Mouse (Mus musculus) limb, embryonic 12.5 days (tissue): ENCODE results near the gene Fbln1. TPM values are rescaled to one million over a fixed set of nuclear protein-coding genes. Genes with fewer than 3 reads are reported as not detected.

ENCODE experiments used
- ATAC-seq: fragments of 200-750 bp; cut with Nextera tagmentation; 2 replicates; pipeline ENCODE4 v1.8.0; 2017; ENCODE audit warnings: low read depth, moderate TSS enrichment; ENCODE audit not compliant: insufficient number of reproducible peaks, insufficient read depth, low FRiP score, low TSS enrichment
- H3K27ac ChIP-seq: fragments of 300-500 bp; sonication (generic); 2 replicates; pipeline ENCODE4 v1.5.1; 2016; ENCODE audit warnings: mild to moderate bottlenecking, moderate library complexity
- H3K27me3 ChIP-seq: fragments of 300-500 bp; sonication (generic); 2 replicates; pipeline ENCODE4 v1.6.1; 2016; ENCODE audit warnings: mild to moderate bottlenecking, moderate library complexity
- H3K36me3 ChIP-seq: fragments of 300-500 bp; sonication (generic); 2 replicates; pipeline ENCODE4 v1.6.1; 2016; ENCODE audit warnings: mild to moderate bottlenecking, moderate library complexity
- H3K4me1 ChIP-seq: fragments of 300-500 bp; sonication (generic); replicated peaks from 2 replicates; pipeline ENCODE4 v1.6.1; 2016
- H3K4me2 ChIP-seq: fragments of 300-500 bp; sonication (generic); 2 replicates; pipeline ENCODE4 v1.6.1; 2016; ENCODE audit warnings: mild to moderate bottlenecking, moderate library complexity
- H3K4me3 ChIP-seq: fragments of 300-500 bp; sonication (generic); replicated peaks from 2 replicates; pipeline ENCODE4 v1.5.1; 2016; ENCODE audit warnings: mild to moderate bottlenecking
- H3K9ac ChIP-seq: fragments of 300-500 bp; sonication (generic); replicated peaks from 2 replicates; pipeline ENCODE4 v1.6.1; 2016; ENCODE audit warnings: mild to moderate bottlenecking, moderate library complexity
- H3K9me3 ChIP-seq: fragments of 300-500 bp; sonication (generic); 2 replicates; pipeline ENCODE4 v1.6.1; 2016; ENCODE audit warnings: mild to moderate bottlenecking, moderate library complexity
- WGBS: fragments of 180-500 bp; shearing (Covaris S2); methylation state at CpG from one replicate; pipeline ENCODE4 v1.1.7; 2016; 5-methylcytosine and 5-hydroxymethylcytosine counted together
- polyA plus RNA-seq: library from polyadenylated mRNA; unstranded; fragments of >200 nt; fragmentation: Nextera tagmentation; extraction: Ambion mirVana; gene quantifications from 2 replicates; pipeline ENCODE4 v1.2.1, GENCODE M21; 2016

Fbln1 gene
- polyA plus RNA-seq, 1 experiment from 2014 or later, result 255 TPM

DNA sequence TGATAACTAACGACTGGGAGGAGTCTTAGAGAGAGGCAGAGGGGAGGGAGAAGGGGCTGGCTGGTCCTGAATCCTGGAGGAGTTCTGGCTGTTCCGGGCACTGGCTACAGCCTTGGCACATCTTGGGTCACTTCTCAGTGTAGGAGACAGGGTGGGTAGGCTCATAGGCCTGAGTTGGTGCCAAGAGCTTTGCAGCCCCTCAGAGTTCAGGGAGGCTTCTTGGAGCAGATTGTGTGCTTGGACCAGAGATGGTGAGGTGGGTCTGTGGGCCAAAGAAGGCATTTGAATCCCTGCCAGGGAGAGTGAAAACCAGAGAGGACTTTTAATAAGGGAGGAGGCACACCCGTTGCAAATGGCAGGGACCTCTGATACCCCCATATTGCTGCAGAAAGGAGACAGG is 1.3 kb downstream of the Fbln1 start:
- H3K4me3 ChIP-seq, result peak overlapping the region; percentile 85
- H3K4me2 ChIP-seq, result peak overlapping the region; percentile 82
- WGBS, result 3% methylated on average over 3 of the region's 3 CpGs
- no peaks in the 10 kb centered on the region for H3K27me3 ChIP-seq
- ATAC-seq, result no peak
- peaks cover 23% of the 10 kb centered on the region for H3K9me3 ChIP-seq
- peak overlapping the region; percentile 97 for H3K9ac ChIP-seq
- peaks cover 38% of the 10 kb centered on the region for H3K4me1 ChIP-seq
- H3K36me3 ChIP-seq, result peaks cover 33% of the 10 kb centered on the region
- H3K27ac ChIP-seq, result peak overlapping the region; percentile 95

DNA sequence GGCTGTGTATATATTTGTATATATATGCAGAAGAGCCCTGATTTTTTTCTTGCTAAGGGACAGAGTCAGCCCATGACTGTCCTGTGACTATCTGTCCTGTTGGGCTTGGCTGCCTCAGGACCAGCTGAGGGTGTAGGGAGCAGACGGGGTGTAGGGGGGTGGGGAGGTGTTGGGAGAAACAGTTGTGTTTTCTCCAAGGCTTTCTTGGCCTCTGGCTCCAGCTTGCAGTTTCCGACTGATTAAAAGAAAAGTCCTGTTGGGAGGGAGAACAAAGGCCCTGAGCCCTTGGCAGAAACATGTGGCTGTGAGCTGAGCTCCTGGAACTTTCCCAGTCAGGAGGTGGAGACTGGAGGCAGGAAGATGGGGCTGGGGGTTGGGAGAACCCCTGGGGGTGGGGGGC is 2.0 kb downstream of the Fbln1 start:
- H3K27ac ChIP-seq, result peak overlapping the region; percentile 95
- H3K27me3 ChIP-seq, result no peaks in the 10 kb centered on the region
- no peak for ATAC-seq
- peaks cover 38% of the 10 kb centered on the region for H3K4me1 ChIP-seq
- H3K9ac ChIP-seq, result peak overlapping the region; percentile 97
- H3K36me3 ChIP-seq, result peaks cover 40% of the 10 kb centered on the region
- peaks cover 27% of the 10 kb centered on the region for H3K9me3 ChIP-seq
- H3K4me3 ChIP-seq, result peak overlapping the region; percentile 85
- H3K4me2 ChIP-seq, result peak overlapping the region; percentile 82
- WGBS, result 7% methylated on average over 2 of the region's 2 CpGs

DNA sequence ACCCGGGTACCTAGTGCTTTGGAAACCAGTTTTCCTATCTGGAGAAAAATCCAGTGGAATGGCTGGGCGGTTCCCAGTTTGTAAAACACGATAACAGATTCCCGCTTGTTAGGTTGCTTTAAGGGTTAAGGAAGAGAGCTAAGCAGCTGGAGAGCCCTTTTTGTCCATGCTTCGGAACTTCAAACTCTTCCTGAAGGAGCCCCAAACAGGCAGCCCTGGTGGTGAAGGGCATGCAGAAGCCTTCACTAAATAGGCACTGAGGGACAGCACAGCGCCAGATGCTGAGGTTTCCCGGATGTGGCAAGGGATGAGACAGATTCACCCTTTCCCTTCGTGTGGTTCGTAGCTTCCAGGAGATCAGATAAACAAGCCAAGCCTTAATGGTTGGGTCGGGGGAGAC is 2.6 kb downstream of the Fbln1 start:
- WGBS, result 12% methylated on average over 10 of the region's 10 CpGs

DNA sequence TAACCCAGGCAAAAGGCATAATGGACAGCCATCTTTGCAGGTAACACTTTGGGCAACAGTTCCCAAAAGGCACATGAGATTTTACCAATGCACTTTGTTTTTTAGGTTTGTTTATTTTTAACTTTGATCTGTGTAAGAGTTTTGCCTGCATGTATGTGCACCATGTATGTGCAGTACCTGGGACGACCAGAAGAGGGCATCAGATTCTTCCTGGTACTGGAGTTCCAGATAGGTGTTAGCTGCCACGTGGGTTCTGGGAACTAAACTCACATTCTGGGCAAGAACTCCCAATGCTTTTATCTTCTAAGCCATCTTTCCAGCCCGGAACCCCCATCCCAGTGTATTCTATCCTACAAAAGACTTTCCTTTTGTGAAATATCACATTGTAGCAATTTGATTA is 3.6 kb downstream of the Fbln1 start:
- Histone ChIP-seq H3K4me2 (no peak overlapping the region), H3K36me3 (peaks cover 56% of the 10 kb centered on the region), H3K9ac (no peak overlapping the region), H3K4me1 (peaks cover 35% of the 10 kb centered on the region), H3K27me3 (no peaks in the 10 kb centered on the region), H3K4me3 (no peak overlapping the region), H3K27ac (no peak overlapping the region), H3K9me3 (peaks cover 35% of the 10 kb centered on the region)
- 88% methylated on average over 3 of the region's 3 CpGs for WGBS
- no peak for ATAC-seq

More for the DNA sequence above, 2.6 kb downstream of the Fbln1 start:
- H3K4me3 ChIP-seq, result peak overlapping the region; percentile 85
- H3K27me3 ChIP-seq, result no peaks in the 10 kb centered on the region
- peaks cover 38% of the 10 kb centered on the region for H3K4me1 ChIP-seq
- peaks cover 46% of the 10 kb centered on the region for H3K36me3 ChIP-seq
- peak overlapping the region; percentile 82 for H3K4me2 ChIP-seq
- H3K9ac ChIP-seq, result peak overlapping the region; percentile 97
- no peak for ATAC-seq
- peaks cover 32% of the 10 kb centered on the region for H3K9me3 ChIP-seq
- H3K27ac ChIP-seq, result peak overlapping the region; percentile 95

DNA sequence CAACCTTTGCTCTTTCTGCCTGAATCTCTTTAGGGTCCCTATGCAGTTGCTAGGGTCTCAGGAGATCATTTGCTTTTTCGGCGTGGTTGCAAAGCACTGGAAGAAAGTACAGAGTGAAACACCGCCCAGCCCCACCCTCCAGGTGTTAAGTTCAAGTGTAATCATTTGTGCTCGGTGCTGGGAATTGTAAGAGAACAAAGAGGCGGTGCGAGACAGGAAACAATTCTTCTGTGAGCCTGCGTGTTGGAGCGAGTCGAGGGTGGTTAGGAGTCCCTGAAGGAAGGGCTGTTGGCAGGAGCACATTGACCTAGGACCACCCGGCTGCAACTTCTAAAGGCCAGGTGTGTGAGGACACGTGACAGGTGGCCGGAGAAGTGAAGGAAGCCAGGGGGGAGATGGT is 4.9 kb downstream of the Fbln1 start:
- no peak for ATAC-seq
- no peaks in the 10 kb centered on the region for H3K27me3 ChIP-seq
- H3K9me3 ChIP-seq, result peaks cover 47% of the 10 kb centered on the region
- no peak overlapping the region for H3K4me3 ChIP-seq
- H3K27ac ChIP-seq, result no peak overlapping the region
- no peak overlapping the region for H3K4me2 ChIP-seq
- H3K4me1 ChIP-seq, result peaks cover 30% of the 10 kb centered on the region
- H3K36me3 ChIP-seq, result peaks cover 69% of the 10 kb centered on the region
- WGBS, result 78% methylated on average over 12 of the region's 12 CpGs
- no peak overlapping the region for H3K9ac ChIP-seq

DNA sequence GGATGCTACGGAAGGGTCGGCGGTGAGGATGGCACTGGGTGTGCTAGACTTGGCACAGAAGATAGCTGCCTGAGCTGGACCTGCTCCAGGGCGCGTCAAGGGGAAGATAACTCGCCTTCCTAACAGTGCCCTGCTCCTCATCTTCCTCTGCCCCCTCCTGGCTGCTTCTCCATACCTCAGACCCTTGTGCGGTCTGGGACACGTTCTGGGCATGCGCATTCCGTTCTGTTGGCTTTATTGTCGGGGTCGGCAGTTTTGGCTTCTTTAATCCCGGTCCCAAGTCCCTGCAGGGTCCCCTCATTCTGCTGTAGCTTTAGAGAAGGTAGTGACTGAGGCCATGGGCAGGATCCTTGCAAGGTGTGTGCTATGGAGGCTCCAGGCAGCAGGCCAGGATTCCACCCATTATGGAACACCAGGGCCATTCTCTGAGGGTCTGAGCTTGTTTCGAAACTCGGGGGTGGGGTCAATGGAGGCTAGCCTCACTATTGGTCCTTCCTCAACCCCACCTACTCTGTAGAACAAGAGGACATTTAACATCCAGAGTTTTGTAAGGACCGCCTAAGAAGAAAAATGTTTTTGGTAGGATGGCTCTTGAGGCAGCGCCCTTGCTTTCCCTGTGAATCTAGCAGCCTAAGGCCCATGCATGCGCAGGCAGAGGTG is 5.5 kb downstream of the Fbln1 start:
- ATAC-seq, result no peak
- Histone ChIP-seq H3K4me1 (peaks cover 30% of the 10 kb centered on the region), H3K9me3 (peaks cover 53% of the 10 kb centered on the region), H3K27ac (no peak overlapping the region), H3K4me2 (no peak overlapping the region), H3K4me3 (no peak overlapping the region), H3K9ac (no peak overlapping the region), H3K27me3 (no peaks in the 10 kb centered on the region), H3K36me3 (peaks cover 75% of the 10 kb centered on the region)
- 92% methylated on average over 18 of the region's 18 CpGs for WGBS

DNA sequence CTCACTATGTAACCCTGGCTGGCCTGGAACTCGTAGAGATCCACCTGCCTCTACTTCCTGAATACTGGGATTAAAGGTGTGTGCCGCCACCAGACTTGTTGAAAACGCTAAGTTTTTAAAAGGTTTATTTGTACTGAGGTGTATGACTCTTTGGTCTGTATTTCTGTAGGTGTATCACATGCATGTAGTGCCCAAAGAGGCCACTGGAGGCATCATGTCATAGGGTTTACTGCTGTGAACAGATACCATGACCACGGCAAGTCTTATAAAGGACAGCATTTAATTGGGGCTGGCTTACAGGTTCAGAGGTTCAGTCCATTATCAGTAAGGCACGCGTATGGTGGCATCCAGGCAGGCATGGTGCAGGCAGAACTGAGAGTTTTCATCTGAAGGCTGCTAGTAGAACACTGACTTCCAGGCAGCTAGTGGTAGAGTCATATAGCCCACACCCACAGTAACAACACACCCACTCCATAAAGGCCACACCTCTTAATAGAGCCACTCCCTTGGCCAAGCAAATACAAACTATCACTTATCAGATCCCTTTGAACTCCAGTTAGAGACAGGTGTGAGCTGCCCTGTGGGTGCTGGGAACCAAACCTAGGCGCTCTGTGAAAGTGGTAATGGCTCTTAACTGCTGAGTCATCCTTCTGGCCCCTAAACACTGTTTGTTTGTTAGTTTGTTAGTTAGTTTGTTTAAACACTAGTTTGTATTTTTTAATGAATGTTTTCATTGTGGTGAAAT is 10.5 kb downstream of the Fbln1 start:
- no peak for ATAC-seq
- WGBS, result 97% methylated on average over 7 of the region's 7 CpGs
- Histone ChIP-seq H3K27me3 (no peaks in the 10 kb centered on the region), H3K4me1 (peaks cover 5% of the 10 kb centered on the region), H3K27ac (no peak overlapping the region), H3K36me3 (peaks cover 95% of the 10 kb centered on the region), H3K9ac (no peak overlapping the region), H3K4me3 (no peak overlapping the region), H3K9me3 (peaks cover 39% of the 10 kb centered on the region), H3K4me2 (no peak overlapping the region)

DNA sequence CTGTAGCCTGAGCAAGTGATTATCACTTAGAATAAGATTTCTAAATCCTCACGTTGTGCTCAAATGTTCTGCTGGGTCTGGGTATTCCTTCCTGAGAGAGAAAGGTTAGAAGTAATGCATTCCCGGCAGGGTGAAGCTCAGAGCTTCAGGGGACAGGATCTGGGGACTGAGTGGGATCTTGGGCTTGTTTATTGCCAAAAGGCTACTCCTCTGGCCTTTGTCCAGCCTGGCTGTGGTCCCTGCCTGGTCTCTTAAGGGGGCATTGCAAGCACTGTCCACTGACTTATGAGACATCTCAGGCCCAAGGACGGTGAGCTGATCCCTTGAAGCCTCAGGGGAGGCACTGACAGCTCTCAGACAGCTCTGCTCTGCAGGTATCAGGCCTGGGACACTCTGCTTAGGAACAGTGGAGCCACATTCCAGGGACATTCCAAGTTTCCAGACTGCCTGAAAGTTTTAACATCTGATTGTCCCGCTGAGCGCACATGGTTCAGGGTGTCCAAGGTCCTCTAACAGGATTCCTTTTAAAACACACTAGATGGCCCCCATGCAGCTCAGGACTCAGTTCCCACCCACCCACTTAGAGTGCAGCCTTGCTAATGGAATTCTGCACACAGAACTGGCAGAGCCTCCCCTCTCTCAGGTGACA is 13.0 kb downstream of the Fbln1 start:
- 79% methylated on average over 5 of the region's 5 CpGs for WGBS
- peaks cover 95% of the 10 kb centered on the region for H3K36me3 ChIP-seq
- H3K4me1 ChIP-seq, result peaks cover 12% of the 10 kb centered on the region
- H3K9me3 ChIP-seq, result peaks cover 19% of the 10 kb centered on the region
- no peak for ATAC-seq
- H3K9ac ChIP-seq, result no peak overlapping the region
- H3K27me3 ChIP-seq, result no peaks in the 10 kb centered on the region
- no peak overlapping the region for H3K27ac ChIP-seq
- H3K4me3 ChIP-seq, result no peak overlapping the region
- H3K4me2 ChIP-seq, result no peak overlapping the region

DNA sequence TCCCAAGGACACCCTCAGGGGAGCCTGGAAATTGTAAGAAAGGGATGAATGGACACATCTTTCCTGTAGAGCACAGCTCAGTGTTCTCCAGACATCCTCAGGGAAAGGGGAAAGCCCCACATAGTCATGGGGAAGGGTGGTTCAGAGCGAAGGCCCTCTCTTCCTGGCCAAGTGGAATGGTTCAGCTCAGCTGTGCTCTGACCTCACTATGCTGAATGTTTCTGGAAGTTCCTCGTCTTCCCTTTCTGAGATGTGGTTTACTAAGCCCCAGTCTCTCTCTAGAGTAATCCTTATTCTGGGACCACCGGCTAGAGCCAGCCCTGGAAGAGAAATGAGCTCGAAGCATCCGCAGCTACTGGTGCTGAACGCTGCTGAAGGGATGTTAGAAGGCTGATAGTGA is 14.6 kb downstream of the Fbln1 start:
- no peak overlapping the region for H3K4me2 ChIP-seq
- no peak overlapping the region for H3K4me3 ChIP-seq
- H3K9ac ChIP-seq, result no peak overlapping the region
- peaks cover 10% of the 10 kb centered on the region for H3K9me3 ChIP-seq
- no peaks in the 10 kb centered on the region for H3K27me3 ChIP-seq
- WGBS, result 90% methylated on average over 6 of the region's 6 CpGs
- no peak overlapping the region; the same call in 1 of the 2 replicates for H3K27ac ChIP-seq
- peaks cover 12% of the 10 kb centered on the region for H3K4me1 ChIP-seq
- ATAC-seq, result no peak
- H3K36me3 ChIP-seq, result peaks cover 94% of the 10 kb centered on the region

DNA sequence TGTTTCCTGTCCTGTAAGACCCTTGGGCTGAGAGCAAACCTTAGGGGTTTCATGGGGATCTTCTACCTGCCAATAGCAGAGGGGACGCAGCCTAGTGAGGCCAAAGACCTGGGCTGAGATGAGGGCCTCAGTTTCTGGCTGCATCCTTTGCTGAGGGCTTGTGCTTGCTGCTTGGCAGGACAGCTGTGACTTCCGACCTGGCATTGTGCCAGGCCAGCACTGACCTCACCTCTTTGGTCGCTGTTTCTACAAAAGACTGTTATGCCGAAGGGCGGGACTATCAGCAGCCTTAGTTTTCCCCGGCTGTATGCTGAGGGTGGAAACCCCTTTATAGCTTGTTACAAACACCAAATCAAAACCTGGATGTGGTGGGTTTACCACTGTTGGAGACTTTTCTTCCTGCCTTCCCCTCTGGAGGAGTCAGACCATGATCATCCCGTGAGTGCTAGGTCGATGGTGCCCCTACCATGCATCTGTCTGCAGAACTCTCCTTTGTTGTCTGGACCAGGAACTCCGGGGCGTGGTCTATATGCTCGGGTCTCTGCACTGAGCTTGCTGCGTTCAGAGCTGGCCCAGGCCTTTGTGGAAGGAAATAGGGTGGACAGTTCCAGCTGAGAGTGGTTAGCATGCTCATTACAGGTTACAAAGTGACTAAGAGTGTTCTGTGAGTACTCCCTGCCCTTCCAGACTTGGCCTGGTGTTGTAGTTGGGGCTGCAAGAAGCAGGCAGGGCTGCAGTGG is 15.5 kb downstream of the Fbln1 start:
- Histone ChIP-seq H3K36me3 (peaks cover 94% of the 10 kb centered on the region), H3K4me3 (no peak overlapping the region), H3K4me2 (no peak overlapping the region), H3K27ac (peak overlapping the region; percentile 57), H3K9me3 (peaks cover under 1% of the 10 kb centered on the region; the same call in 1 of the 2 replicates), H3K27me3 (no peaks in the 10 kb centered on the region), H3K4me1 (peaks cover 12% of the 10 kb centered on the region), H3K9ac (no peak overlapping the region; the same call in 1 of the 2 replicates)
- ATAC-seq, result no peak
- WGBS, result 78% methylated on average over 12 of the region's 12 CpGs

DNA sequence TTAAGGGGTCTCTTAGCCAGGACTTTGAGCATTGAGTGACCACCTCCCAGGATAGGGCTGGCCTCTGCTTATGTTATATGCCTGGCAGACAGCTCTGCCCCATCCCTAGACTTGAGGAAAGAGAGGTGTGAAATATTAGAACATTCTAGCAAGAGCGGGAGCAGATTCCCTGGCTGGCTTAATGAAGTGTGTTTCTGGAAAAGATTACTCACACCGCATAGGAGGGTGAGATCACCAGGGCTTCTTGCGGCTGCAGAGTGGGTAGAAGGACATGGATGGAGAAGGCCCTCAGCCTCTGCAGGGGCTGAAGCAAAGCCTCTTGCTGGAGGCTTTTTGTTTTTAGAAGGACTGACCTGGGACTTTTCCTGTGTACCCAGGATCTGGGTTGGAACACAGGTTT is 19.9 kb downstream of the Fbln1 start:
- no peak overlapping the region for H3K4me2 ChIP-seq
- H3K27me3 ChIP-seq, result no peaks in the 10 kb centered on the region
- WGBS, result 86% methylated on average over 3 of the region's 3 CpGs
- H3K36me3 ChIP-seq, result peaks cover 98% of the 10 kb centered on the region
- H3K9me3 ChIP-seq, result no peaks in the 10 kb centered on the region
- H3K4me3 ChIP-seq, result no peak overlapping the region
- ATAC-seq, result no peak
- no peak overlapping the region for H3K9ac ChIP-seq
- H3K27ac ChIP-seq, result no peak overlapping the region
- peaks cover 12% of the 10 kb centered on the region for H3K4me1 ChIP-seq
